Mouse (Mus musculus) adrenal gland, adult (tissue): Measurements from ENCODE around the gene Amigo1.
"Not testable (repeated sequence)": the region's sequence is repeated elsewhere in the genome, so short reads cannot be mapped to it uniquely, and the experiment has no call there.

Source experiments
- DNase-seq, 2 experiments: peaks; one replicate each; pipeline ENCODE4 v3.0.0; 2022 to 2023; ENCODE audit warnings: low spot score in 1 of 2; ENCODE audit not compliant: inconsistent age in 2 of 2

The Amigo1 gene

GRCm38 (mm10) chr3:108206731-108207375, 20.7 kb downstream of the Amigo1 start:
- peak; percentile 25 to 29 for DNase-seq

GRCm38 (mm10) chr3:108209001-108209400, 22.9 kb downstream of the Amigo1 start:
- peak; percentile 11 to 23 for DNase-seq

DNA sequence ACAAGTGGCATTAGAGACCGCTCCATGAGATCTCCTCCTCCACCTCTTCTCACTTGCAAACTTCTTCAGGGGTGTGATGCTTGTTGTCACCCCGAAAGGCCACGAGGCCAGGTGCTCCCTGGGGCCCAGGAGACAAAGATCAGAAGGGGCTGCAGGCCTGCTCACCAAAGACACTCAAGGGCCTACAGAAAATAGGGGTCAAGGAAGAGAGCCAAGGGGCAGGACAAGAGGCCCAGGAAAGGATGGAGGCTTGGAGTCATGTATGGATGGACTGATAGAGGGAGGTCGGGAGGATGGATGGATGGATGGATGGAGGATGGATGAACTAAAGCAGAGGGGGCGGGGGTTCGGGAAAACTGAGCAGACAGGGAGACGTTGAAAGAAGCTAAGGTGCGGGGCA, 23.4 kb downstream of the Amigo1 start:
- peak in 1 of 2 experiments; percentile 33 for DNase-seq

DNA sequence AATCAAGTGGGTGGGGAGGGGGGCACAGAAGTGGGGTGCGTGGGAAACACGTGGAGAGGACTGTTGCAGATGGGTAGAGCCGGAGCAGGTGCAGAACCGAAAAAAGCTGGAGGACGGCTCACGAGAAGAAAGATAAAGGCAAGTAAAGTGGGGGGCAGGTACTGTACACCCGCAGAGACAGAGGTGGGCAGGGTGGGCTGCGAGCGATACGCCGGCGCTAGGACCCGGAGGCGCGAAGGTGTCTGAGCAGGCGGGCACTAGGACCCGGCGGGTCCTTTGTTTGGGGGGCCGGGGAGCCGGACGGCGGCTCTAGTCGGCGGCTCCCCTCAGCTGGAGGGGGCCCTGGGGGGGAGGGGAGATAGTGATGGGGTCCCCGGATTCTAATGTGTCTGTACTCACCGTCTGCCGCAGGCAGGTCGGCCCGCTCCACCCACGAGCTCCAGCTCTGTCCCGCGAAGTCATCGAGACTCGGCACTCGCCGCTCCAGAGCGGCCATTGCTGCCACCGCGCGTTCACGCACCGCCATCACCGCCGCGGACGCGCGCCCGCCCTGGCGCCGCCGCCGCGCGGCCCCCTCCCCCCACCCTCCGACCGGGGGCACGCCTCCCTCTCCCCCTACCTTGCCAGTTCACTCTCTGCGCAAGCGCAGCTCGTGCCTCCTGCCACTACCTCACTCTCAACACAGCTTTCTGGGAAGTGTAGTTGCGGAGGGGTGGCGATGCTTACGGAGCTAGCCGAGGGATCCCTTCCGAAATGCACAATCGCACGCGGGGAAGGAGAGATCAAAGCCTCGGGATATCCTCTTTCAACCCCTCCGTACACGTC, 24.0 kb downstream of the Amigo1 start:
- peak; percentile 95 to 97 for DNase-seq

GRCm38 (mm10) chr3:108210771-108211139, 24.6 kb downstream of the Amigo1 start, which contains the start of gene Atxn7l2:
Gene Atxn7l2 (minus strand): TSS chr3:108210934.
- no peak for DNase-seq

DNA sequence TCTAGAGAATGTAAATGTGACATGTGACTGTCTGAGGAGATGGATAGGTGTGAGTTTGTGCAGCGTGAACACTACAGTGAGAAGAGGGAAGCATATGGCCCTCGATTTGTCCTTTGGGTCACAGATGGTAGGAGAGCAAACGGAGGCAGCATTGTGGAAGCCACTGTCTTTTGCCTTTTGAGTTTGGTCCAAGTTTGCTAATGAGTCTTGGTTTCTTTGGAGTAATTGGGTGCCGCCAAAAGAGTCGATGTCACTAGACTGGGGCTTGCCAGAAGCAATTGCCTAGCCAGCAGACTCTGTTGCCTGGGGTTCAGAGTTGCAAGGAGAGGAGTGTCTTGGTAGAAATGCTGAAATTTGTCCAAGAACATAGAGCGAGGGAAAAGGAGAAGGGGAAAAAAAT, 25.7 kb downstream of the Amigo1 start:
- DNase-seq: peak in 1 of 2 experiments; percentile 33

GRCm38 (mm10) chr3:108212406-108212805, 26.3 kb downstream of the Amigo1 start:
- peak; percentile 18 to 39 for DNase-seq

GRCm38 (mm10) chr3:108214734-108215133, 28.6 kb downstream of the Amigo1 start:
- DNase-seq: peak in 1 of 2 experiments; percentile 51

- no peak for DNase-seq
These were observed 34.5 kb downstream of the Amigo1 start for GRCm38 (mm10) chr3:108220661-108221060.

- DNase-seq: peak; percentile 20 to 59
These were observed 39.8 kb downstream of the Amigo1 start for GRCm38 (mm10) chr3:108225711-108226557.

- DNase-seq: peak; percentile 57 to 82
These were observed 40.6 kb downstream of the Amigo1 start, which contains the start of gene Sypl2 for GRCm38 (mm10) chr3:108226558-108227350. Gene Sypl2 (minus strand): TSS chr3:108226648.

- DNase-seq: no peak
These were observed 41.4 kb downstream of the Amigo1 start for GRCm38 (mm10) chr3:108227521-108227920.

DNA sequence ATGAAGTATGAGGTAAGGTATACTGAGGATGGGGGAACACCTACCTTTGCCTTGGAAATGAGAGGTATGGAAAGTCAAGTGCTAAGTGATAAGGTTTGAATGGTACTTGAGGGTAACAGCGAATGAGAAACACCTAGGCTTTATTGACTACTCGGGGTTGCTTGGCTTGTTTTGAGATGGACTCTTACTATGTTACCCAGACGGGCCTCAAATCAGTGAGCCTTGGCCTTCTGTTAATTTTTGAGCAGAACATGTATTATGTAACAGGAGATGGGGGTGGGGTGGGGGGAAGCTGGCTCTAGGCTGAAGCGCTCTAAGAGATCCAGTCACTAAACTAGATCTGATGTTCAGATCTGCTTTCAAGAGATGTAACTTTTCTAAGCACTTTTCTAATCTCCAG, 45.5 kb downstream of the Amigo1 start:
- no peak for DNase-seq

DNA sequence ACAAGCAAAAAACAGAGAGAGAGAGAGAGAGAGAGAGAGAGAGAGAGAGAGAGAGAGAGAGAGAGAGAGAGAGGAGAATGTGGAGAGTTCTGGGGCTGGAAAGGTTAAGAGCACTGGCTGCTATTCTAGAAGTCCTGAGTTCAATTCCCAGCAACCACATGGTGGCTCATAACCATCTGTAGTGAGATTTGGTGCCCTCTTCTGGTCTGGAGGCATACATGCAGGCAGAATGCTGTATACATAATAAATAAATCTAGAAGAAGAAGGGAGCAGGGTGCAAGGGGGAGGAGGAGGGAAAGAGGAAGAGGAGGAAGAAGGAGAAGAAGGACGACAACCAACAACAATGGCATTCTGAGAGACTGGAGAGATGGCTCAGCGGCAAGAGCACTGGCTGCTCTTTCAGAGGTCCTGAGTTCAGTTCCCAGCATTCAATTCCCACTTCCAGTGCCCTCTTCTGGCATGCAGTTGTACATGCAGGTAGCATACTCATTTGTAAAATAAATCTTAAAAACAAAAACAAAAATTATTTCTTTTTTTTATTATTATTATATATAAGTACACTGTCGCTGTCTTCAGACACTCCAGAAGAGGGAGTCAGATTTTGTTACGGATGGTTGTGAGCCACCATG, 51.5 kb downstream of the Amigo1 start:
- not testable (repeated sequence) for DNase-seq

DNA sequence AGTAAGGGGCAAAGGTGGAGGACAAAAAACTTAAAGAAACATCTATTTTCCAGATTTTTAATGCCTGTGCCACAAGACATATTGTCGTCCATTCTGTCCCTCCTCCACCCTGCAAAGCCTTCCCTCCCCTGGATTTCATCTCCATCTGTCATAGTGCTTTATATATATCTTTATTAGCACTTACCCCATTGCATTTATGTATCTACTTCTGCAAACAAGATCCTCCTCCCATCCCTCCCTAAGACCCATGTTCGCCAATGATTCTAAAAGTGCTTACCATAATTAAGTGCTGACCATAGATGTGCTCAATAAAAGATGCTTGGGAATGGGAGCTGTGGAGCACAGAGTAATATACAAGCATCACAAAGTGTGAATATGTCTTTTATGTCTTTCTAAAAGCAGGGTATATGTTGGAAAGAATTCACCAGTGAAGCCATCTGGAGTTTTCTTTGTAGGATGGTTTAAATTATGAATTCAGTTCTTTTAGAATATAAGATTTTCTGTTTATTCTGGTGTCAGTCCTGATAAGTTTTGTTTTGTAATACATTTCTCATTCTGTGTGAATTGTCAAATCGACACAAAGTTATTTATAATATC, 55.2 kb downstream of the Amigo1 start:
- DNase-seq: no peak
